ENCODE assay signal across 11 mouse cellular contexts in the genomic region with DNA sequence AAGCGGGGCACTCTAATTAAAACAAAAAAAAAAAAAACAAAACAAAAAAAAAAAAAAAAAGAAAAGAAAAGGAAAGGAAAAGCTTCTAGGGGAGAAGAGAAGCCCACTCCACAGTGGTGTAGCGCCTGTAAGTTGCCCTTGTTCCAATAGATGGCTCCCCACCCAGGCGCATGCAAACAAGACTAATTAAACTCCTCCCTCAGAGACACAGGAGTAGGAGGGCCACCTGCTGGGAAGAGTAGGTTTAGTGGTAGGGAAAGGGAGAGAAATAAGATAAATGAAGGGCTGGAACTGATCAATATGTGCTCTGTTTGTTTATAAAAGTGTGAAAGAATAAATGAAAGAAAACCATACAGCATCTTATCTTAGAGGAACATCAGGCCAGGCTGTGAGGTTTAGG.
DNase-seq lines count a peak whose midpoint lies in the region; ATAC-seq lines count a peak whose summit lies in the region.
"Had no signal": no experiment of that assay in that cellular context is flagged by ENCODE, and none has a peak within 500 bp of the region (broad histone marks: within the 10 kb centered on the region; RNA-seq: fewer than 3 reads in every experiment).

No protein-coding gene starts in this region.

- ATAC-seq in CD4-positive, CD25-positive, alpha-beta regulatory T cell, adult 4 months, result no peak
- ATAC-seq: forebrain, embryonic 15.5 days had no signal

- DNase-seq in CD4-positive, CD25-positive, alpha-beta regulatory T cell, adult 2 months (ENCODE audit: low read depth, low spot score), result peak; percentile 19
- peak; percentile 7 for DNase-seq in retina, postnatal 1 day
- no peak for DNase-seq in retina, embryonic 14.5 days (ENCODE audit: low spot score)
- peak; percentile 32 for DNase-seq in kidney, postnatal 14 days
- DNase-seq in thymus, postnatal 14 days, result peak; percentile 11
- DNase-seq in B cell, adult 2 months, result no peak
- no peak for DNase-seq in adrenal gland, adult 8-10 months
- DNase-seq: adrenal gland, adult 2 months; cerebellum, postnatal 25 days had no signal

Comparison
In these comparisons a context has a peak if more than half of its experiments do, and no peak if none do; other contexts are left out.
1. DNase-seq: peak in CD4-positive, CD25-positive, alpha-beta regulatory T cell, adult 2 months (single experiment), retina, postnatal 1 day (single experiment), kidney, postnatal 14 days (single experiment) and thymus, postnatal 14 days (single experiment); none in retina, embryonic 14.5 days (single experiment), B cell, adult 2 months (0 of 2) and adrenal gland, adult 8-10 months (single experiment).